Mouse (Mus musculus) lung, embryonic 16.5 days (tissue): ENCODE data around the gene Maz. TPM values are rescaled to one million over a fixed set of nuclear protein-coding genes. Genes with fewer than 3 reads are reported as not detected.
A peak's percentile ranks its signal among the peaks of the same experiment; 100 is the strongest.

Source experiments
- ATAC-seq: fragments of 200-750 bp; cut with Nextera tagmentation; 2 replicates; pipeline ENCODE4 v1.8.0; 2017; ENCODE audit warnings: low read depth, mild to moderate bottlenecking, moderate library complexity
- H3K27ac ChIP-seq: fragments of 300-500 bp; sonication (generic); 2 replicates; pipeline ENCODE4 v1.5.1; 2014; ENCODE audit warnings: mild to moderate bottlenecking, control low read depth, low read length
- H3K27me3 ChIP-seq: fragments of 300-500 bp; sonication (generic); 2 replicates; pipeline ENCODE4 v1.6.1; 2014; ENCODE audit warnings: low read depth, low read length, mixed read lengths; ENCODE audit not compliant: control insufficient read depth, insufficient read depth
- H3K36me3 ChIP-seq: fragments of 300-500 bp; sonication (generic); 2 replicates; pipeline ENCODE4 v1.6.1; 2014; ENCODE audit warnings: low read length; ENCODE audit not compliant: control insufficient read depth, insufficient read depth
- H3K4me1 ChIP-seq: fragments of 300-500 bp; sonication (generic); replicated peaks from 2 replicates; pipeline ENCODE4 v1.6.1; 2014; ENCODE audit warnings: low read length, mixed read lengths; ENCODE audit not compliant: control insufficient read depth, insufficient read depth
- H3K4me2 ChIP-seq: fragments of 300-500 bp; sonication (generic); 2 replicates; pipeline ENCODE4 v1.6.1; 2014; ENCODE audit warnings: low read depth, low read length, control low read depth
- H3K4me3 ChIP-seq: fragments of 300-500 bp; sonication (generic); 2 replicates; pipeline ENCODE4 v1.5.1; 2014; ENCODE audit warnings: mild to moderate bottlenecking, low read length, control low read depth
- H3K9ac ChIP-seq: fragments of 300-500 bp; sonication (generic); 2 replicates; pipeline ENCODE4 v1.6.1; 2014; ENCODE audit warnings: low read length, control low read depth
- H3K9me3 ChIP-seq: fragments of 300-500 bp; sonication (generic); 2 replicates; pipeline ENCODE4 v1.6.1; 2016; ENCODE audit warnings: low read length; ENCODE audit not compliant: control insufficient read depth
- WGBS: fragments of 180-500 bp; shearing (Covaris S2); extraction: QIAGEN DNeasy Blood & Tissue Kit; methylation state at CpG from one replicate; pipeline ENCODE4 v1.1.7; 2014; 5-methylcytosine and 5-hydroxymethylcytosine counted together
- microRNA-seq: library from miRNA; unstranded; fragments of <30 nt; microRNA quantifications from one replicate; pipeline ENCODE4, GENCODE M21; 2016
- polyA plus RNA-seq: library from polyadenylated mRNA; unstranded; fragments of >200 nt; fragmentation: Nextera tagmentation; extraction: Ambion mirVana; gene quantifications from 2 replicates; pipeline ENCODE4 v1.2.1, GENCODE M21; 2015

The Maz gene
- polyA plus RNA-seq, 1 experiment from 2014 or later: 38.6 TPM

DNA sequence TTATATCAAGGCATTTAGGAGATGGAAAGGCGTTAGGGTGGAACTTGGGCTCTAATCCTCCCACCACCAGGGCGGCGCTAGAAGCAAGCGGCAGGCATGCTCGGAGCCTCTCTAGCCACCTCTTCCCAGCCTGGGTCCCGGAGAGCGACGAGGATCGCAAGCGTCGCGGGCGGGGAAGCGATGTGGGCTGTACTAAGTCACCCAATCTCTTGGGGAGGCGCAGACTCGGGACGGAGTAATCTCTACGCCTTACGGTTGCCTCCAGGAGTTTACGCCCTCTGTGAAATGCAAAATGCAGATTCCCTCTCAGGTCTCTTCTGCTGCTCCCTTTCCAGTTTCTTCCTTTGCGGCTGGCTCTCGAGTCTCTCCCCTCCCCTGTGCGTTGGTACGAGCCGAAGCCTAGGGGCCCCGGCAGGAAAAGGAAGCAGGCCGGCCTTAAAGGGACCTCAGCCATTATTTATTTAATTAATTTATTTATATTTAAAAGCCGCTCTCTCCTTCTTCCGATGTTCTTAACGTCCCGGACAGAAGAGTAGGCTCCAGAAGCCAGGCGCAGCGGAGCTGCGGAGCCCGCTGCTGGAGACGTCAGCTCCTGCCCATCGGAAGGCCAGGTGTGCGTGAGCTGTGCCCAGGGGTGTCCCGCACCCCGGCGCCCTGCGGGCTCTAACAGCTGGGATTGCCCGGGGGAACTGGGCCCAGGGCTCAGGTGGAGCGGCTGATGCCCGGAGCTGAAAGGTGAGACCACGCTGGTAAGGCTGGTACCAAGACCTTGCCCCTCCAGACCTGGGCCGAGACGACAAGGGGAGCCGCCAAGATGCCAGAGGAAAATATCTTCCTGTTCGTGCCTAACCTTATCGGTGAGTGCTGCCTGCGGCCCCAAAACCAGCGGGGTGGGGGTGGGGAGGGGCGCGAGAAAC is 50.6 kb downstream of the Maz start, which contains the start of gene Cdiptos:
Cdiptos (minus strand) TSS at position 149 of the 917 bp plus-strand sequence.
- no peaks in the 10 kb centered on the region for H3K9me3 ChIP-seq
- peak; percentile 97 for ATAC-seq
- peak within 1 kb of the TSS; percentile 99 for H3K4me3 ChIP-seq
- peaks cover 7% of the 10 kb centered on the region for H3K4me1 ChIP-seq
- peak within 1 kb of the TSS; percentile 98 for H3K27ac ChIP-seq
- peak within 1 kb of the TSS; percentile 68 for H3K4me2 ChIP-seq
- no peaks in the 10 kb centered on the region for H3K27me3 ChIP-seq
- WGBS: under 1% methylated on average over 55 of the region's 55 CpGs
- peak within 1 kb of the TSS; percentile 99 for H3K9ac ChIP-seq
- peaks cover 9% of the 10 kb centered on the region for H3K36me3 ChIP-seq

DNA sequence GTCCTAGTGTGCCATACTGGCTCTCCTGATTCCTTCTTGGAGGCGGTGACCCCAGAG is 51.1 kb downstream of the Maz start, which contains the start of gene Cdipt:
Cdipt (plus strand) TSS at position 22 of the 57 bp plus-strand sequence.
- no peaks in the 10 kb centered on the region for H3K27me3 ChIP-seq
- peak within 1 kb of the TSS; percentile 98 for H3K27ac ChIP-seq
- H3K9ac ChIP-seq: peak within 1 kb of the TSS; percentile 99
- H3K9me3 ChIP-seq: no peaks in the 10 kb centered on the region
- 0% methylated on average over 1 of the region's 1 CpGs for WGBS
- peaks cover 7% of the 10 kb centered on the region for H3K4me1 ChIP-seq
- no peak for ATAC-seq
- peaks cover 9% of the 10 kb centered on the region for H3K36me3 ChIP-seq
- H3K4me2 ChIP-seq: peak within 1 kb of the TSS; percentile 68
- H3K4me3 ChIP-seq: peak within 1 kb of the TSS; percentile 99

DNA sequence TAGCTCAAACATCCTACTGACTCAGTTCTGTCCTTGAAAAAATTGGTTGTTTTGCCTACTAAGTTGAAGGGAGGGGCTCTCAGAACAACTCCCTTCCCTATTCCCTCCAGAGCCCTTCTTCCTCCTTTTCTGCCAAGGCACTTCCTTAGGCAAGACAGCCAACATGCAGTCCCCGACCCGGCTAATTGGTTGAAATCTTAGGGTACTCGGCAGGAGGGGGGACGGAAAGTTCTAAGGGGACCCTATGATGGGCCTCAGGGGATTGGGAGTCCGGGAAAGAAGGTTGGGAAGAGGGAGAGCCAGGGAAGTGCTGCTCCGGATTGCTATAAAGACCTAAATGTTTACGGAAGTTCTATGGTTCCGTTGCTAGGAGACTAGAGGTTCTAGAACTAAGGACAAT is 51.3 kb downstream of the Maz start:
- H3K4me2 ChIP-seq: peak overlapping the region; percentile 68
- H3K9ac ChIP-seq: peak overlapping the region; percentile 99
- no peaks in the 10 kb centered on the region for H3K27me3 ChIP-seq
- peak; percentile 3; the same call in 1 of the 2 replicates for ATAC-seq
- peak overlapping the region; percentile 99 for H3K4me3 ChIP-seq
- H3K4me1 ChIP-seq: peaks cover 7% of the 10 kb centered on the region
- H3K9me3 ChIP-seq: no peaks in the 10 kb centered on the region
- 11% methylated on average over 8 of the region's 8 CpGs for WGBS
- H3K36me3 ChIP-seq: peaks cover 9% of the 10 kb centered on the region
- peak overlapping the region; percentile 20; the same call in 1 of the 2 replicates for H3K27ac ChIP-seq

Small RNAs within 50 kb of the gene (microRNA-seq; reads per million reads assigned to microRNA genes)
- not detected for gene Gm44343

Other genes with a start within 250 kb of the Maz start
- 0.25 and 0.68 TPM in 2 replicates for gene Tbx6, start 245.6 kb downstream of the Maz start, polyA plus RNA-seq
- gene Ppp4c, start 234.5 kb downstream of the Maz start, polyA plus RNA-seq: 232 and 243 TPM in 2 replicates
- gene Fam57b, start 229.4 kb downstream of the Maz start, polyA plus RNA-seq: 0.36 and 0.38 TPM in 2 replicates
- not detected in 2 replicates for gene 4930451I11Rik, start 195.4 kb downstream of the Maz start, polyA plus RNA-seq
- gene Doc2a, start 179.6 kb downstream of the Maz start, polyA plus RNA-seq: 0.49 and 0.63 TPM in 2 replicates
- gene Hirip3, start 165.1 kb downstream of the Maz start, polyA plus RNA-seq: 30.3 and 32.3 TPM in 2 replicates
- gene Ino80e, start 164.7 kb downstream of the Maz start, polyA plus RNA-seq: 76.5 and 89.3 TPM in 2 replicates
- 55.8 and 58.3 TPM in 2 replicates for gene Taok2, start 142.3 kb downstream of the Maz start, polyA plus RNA-seq
- 28.4 and 30.8 TPM in 2 replicates for gene Tmem219, start 104.1 kb downstream of the Maz start, polyA plus RNA-seq
- gene Kctd13, start 98.2 kb downstream of the Maz start, polyA plus RNA-seq: 11.7 and 12.3 TPM in 2 replicates
- gene Asphd1, start 77.5 kb downstream of the Maz start, polyA plus RNA-seq: 0.14 and 0.20 TPM in 2 replicates
- gene Sez6l2, start 76.5 kb downstream of the Maz start, polyA plus RNA-seq: 0.36 and 0.63 TPM in 2 replicates
- 119 and 122 TPM in 2 replicates for gene Cdipt, start 51.1 kb downstream of the Maz start, polyA plus RNA-seq
- 0.89 and 2.1 TPM in 2 replicates for gene Cdiptos, start 50.9 kb downstream of the Maz start, polyA plus RNA-seq
- gene Mvp, start 12.4 kb downstream of the Maz start, polyA plus RNA-seq: 14.9 and 17.9 TPM in 2 replicates
- 0.62 and 0.93 TPM in 2 replicates for gene Pagr1b, start 10.6 kb downstream of the Maz start, polyA plus RNA-seq
- gene Pagr1a, start 9.7 kb downstream of the Maz start, polyA plus RNA-seq: 45.9 and 67.2 TPM in 2 replicates
- gene Gm42742, start 5.9 kb downstream of the Maz start, polyA plus RNA-seq: 39.1 and 63.1 TPM in 2 replicates
- gene Prrt2, start 5.8 kb downstream of the Maz start, polyA plus RNA-seq: 4.5 TPM in 2 replicates
- gene Kif22, start 15.4 kb upstream of the Maz start, polyA plus RNA-seq: 140 and 153 TPM in 2 replicates
- gene Zg16, start 60.3 kb upstream of the Maz start, polyA plus RNA-seq: 7.1 TPM in 1 of 2 replicates, not detected in the other
- 11.5 and 12.8 TPM in 2 replicates for gene AI467606, start 64.3 kb upstream of the Maz start, polyA plus RNA-seq
- gene Qprt, start 95.2 kb upstream of the Maz start, polyA plus RNA-seq: 0.43 and 1.2 TPM in 2 replicates
- 0.44 and 0.70 TPM in 2 replicates for gene Spn, start 110.8 kb upstream of the Maz start, polyA plus RNA-seq
- 53.9 and 54.0 TPM in 2 replicates for gene Cd2bp2, start 169.0 kb upstream of the Maz start, polyA plus RNA-seq
- 20.5 and 23.8 TPM in 2 replicates for gene Tbc1d10b, start 181.4 kb upstream of the Maz start, polyA plus RNA-seq
- 47.4 and 105 TPM in 2 replicates for gene Mylpf, start 181.9 kb upstream of the Maz start, polyA plus RNA-seq
- 27.7 and 32.3 TPM in 2 replicates for gene Zfp553, start 206.0 kb upstream of the Maz start, polyA plus RNA-seq
- gene Sept1, start 206.1 kb upstream of the Maz start, polyA plus RNA-seq: 23.2 and 23.4 TPM in 2 replicates
- gene Zfp771, start 217.2 kb upstream of the Maz start, polyA plus RNA-seq: 36.9 and 48.7 TPM in 2 replicates
- 138 and 147 TPM in 2 replicates for gene Dctpp1, start 233.7 kb upstream of the Maz start, polyA plus RNA-seq
- 49.6 and 54.5 TPM in 2 replicates for gene Sephs2, start 247.0 kb upstream of the Maz start, polyA plus RNA-seq